Mouse (Mus musculus) lung, adult 18-20 months (tissue): ENCODE results near the gene Rusc2.

ENCODE experiments used
- DNase-seq, 2 experiments: peaks; one replicate each; pipeline ENCODE4 v3.0.0; 2022; ENCODE audit warnings: mixed read lengths in 2 of 2

The Rusc2 gene

DNA sequence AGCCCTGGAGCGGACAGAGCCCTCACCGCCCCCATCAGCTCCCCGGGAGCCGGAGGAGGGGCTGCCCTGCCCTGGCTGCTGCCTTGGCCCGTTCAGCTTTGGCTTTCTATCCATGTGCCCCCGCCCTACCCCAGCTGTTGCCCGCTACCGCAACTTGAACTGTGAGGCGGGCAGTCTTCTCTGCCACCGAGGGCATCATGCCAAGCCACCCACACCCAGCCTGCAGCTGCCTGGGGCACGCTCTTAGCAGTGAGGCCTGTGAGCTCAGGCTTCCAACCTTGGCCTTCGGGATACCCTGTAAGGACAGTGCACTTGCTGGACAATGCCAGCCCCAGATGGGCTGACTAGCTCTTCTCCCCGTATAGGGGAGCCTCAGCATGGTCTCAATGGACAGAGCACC lies 65.5 kb downstream of the Rusc2 start:
- DNase-seq = no peak

DNA sequence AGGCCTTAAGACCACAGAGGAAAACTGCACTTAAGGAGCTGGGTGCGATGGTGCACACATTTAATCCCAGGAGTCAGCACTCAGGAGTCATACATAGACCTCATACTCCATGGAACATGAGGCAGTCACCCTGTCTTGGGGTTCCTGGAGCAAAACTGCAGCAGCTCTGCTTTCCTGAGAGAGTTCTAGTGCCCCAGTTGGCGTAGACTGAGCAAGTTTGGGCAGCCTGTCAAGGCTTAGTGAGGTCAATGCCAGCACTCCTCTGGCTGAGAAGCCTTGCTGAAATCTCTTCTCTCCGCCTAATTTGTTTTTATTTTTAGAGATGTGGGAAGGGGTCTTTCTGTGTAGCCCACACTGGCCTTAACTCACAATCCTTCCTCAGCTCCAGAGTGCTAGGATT lies 66.8 kb downstream of the Rusc2 start:
- no peak for DNase-seq

- DNase-seq = no peak
Measured at GRCm38 (mm10) chr4:43452315-43452714, 70.5 kb downstream of the Rusc2 start.

DNA sequence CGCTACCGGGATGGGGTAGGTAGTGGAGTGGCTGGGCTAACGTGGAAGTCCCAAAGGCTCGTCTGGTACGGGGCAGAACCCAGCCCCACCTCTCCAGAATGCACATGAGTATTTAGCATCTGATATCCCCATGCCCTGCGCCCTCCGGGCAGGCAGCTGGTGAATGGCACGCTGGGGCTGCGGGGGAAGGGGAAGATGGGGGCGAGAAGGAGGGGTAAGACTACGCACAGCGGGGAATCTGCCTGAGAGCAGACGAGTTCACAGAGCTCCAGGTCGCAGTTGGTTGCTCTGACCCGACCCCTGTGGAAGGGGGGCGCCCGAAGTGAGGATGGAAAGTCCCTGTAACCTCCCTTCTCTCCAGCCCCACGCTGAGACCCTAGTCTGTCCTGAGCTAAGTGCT lies 71.6 kb downstream of the Rusc2 start:
- DNase-seq = no peak

DNA sequence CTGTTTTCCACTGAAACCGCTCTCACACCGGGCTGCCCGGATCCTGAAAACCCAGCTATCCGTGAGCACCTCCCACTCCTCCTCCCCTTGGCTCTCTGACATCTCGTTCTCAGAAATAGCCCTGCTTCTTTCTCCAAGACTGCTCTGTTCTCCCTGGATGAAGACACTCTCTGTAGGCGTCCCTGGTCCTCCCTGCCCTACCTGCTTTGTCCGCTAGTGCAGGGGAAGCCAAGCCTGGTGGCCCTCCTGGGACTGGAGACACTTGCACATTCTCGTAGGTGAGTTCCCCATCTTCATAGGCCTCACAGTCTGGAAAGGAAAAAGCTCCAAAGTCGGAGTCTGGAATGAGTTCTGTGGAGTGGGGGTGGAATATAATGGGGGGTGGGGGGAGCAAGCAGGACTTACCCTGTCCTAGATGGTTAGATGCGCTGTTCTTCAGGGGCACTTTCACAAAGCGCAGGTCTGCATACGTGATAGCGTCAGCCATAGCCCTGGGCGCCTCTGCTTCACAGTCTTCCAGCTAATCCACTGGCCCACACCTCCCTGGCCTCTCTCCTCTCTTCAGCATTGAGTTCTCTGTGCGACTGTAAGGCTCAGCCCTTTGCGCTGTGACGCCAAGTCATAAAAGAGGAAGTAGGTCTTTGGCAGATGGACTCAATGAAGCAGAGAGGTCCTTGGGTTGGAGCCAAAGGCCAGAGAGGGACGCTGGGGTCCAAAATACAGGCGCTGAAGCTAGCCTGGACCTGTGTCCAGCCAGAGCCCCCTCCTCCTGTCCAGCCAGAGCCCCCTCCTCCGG lies 72.5 kb downstream of the Rusc2 start, which contains the start of gene Cd72:
TSS of gene Cd72 (minus strand) at position 588 of the 796 bp plus-strand sequence.
- DNase-seq = no peak

DNA sequence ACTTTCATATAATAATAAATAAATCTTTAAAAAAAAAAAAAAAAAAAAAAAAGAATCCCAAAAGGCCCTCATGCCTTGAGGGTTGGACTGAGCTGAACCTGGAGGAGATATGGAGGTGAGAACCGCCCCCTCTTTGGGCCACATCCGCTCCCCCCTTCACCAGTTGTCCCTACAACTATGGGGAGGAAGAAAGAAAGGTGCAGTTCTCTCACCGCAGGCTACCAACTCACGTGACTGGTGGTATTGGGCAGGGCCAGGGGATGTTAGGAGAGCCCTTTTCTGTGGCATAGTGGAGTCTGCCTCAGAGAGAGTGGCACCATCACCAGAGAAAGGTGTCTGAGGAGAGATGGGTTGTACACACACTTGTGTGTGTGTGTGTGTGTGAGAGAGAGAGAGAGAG lies 74.7 kb downstream of the Rusc2 start:
- peak in 1 of 2 experiments; percentile 31 for DNase-seq

- DNase-seq = no peak
Measured at GRCm38 (mm10) chr4:43457124-43457523, 75.3 kb downstream of the Rusc2 start.

DNA sequence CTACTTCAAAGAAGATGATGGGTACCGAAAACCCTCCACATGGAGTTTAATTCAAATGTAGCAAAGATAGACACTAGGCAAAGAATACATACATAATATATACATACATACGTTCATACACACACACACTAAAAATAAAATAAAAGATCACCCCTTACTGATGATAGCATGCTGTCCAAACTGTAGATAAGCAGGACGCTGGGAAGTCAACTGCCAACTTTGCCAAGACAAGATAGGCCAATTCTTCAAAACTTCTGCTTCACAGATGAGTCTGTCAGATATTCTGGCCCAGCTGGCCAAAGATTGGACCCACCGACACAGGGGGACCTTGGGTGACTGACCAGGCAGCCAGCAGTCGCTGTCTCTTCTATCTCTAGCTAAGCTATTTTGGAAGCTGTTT lies 81.3 kb downstream of the Rusc2 start:
- DNase-seq = no peak

DNA sequence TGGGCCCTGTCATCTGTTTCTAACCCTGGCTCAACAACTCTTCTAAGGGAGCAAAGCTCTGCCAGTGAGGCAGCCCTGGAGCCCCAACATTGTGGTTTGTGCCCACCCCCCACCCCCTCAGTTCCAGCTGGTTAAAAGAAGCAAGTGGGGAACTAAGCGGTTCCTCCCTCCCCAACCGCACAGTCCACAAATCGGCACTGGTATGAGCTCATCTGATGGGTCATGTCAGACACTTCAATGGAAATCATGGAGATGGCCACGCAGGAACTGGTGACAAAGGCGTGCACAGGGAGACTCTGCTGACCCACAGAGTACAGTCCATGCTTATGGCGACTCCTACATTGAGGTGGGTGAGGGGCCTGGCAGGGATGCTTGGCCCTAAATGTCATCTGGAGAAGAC lies 84.2 kb downstream of the Rusc2 start:
- no peak for DNase-seq

DNA sequence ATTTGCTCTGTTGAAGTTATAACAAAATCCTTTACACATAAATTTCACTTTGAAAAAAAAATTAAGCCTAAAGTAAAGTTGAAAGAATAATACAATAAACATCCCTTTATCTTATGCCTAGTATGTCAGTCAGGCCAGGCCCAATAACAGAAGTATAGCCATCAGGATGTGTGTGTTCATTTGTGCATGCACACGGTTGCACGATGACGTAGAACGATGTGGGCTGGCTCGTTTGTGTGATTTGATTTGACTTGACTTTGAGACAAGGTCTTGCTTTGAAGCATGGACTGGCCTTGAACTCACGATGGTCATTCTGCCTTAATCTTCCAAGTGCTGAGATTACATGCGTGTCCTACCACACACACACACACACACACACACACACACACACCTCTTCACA lies 85.1 kb downstream of the Rusc2 start:
- DNase-seq = no peak

- DNase-seq = no peak
Measured at GRCm38 (mm10) chr4:43470301-43470700, 88.5 kb downstream of the Rusc2 start.

DNA sequence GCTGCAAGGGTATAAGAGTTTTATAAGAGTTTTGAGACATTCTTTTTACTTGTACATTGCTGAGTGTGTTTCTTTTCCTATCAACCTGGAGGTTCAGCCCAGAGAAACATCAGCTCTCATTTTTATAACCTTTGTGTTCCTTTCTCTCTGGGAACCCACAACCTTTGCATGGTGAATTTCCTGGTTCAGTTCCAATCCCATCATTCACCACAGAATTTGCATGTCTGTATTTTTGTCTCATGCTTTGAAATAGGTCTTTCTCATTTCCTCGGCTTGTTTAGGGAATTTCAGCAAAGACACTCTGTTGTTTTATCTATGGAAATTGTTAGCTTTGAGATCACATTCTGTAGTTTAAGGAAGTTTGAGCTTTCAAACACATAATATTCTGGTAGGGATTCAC lies 91.9 kb downstream of the Rusc2 start:
- no peak for DNase-seq

GRCm38 (mm10) chr4:43476604-43477003 lies 94.8 kb downstream of the Rusc2 start:
- no peak for DNase-seq
